Mouse (Mus musculus) hindbrain, postnatal 0 days (tissue): ENCODE results near the gene Mboat1. TPM values are rescaled to one million over a fixed set of nuclear protein-coding genes. Genes with fewer than 3 reads are reported as not detected.

Experiments
- ATAC-seq: fragments of 200-750 bp; cut with Nextera tagmentation; 2 replicates; pipeline ENCODE4 v1.8.0; 2017; ENCODE audit warnings: mild to moderate bottlenecking, moderate TSS enrichment, moderate library complexity
- DNase-seq: peaks from one replicate; pipeline ENCODE4 v3.0.0-alpha.2; 2015; ENCODE audit warnings: low spot score
- H3K27ac ChIP-seq: fragments of 300-500 bp; sonication (generic); 2 replicates; pipeline ENCODE4 v1.5.1; 2014; ENCODE audit warnings: mild to moderate bottlenecking
- H3K27me3 ChIP-seq: fragments of 300-500 bp; sonication (generic); 2 replicates; pipeline ENCODE4 v1.6.1; 2014; ENCODE audit warnings: low read length, mixed read lengths; ENCODE audit not compliant: insufficient read depth
- H3K36me3 ChIP-seq: fragments of 300-500 bp; sonication (generic); 2 replicates; pipeline ENCODE4 v1.6.1; 2014; ENCODE audit warnings: low read length, mixed read lengths; ENCODE audit not compliant: insufficient read depth
- H3K4me1 ChIP-seq: fragments of 300-500 bp; sonication (generic); 2 replicates; pipeline ENCODE4 v1.6.1; 2014; ENCODE audit warnings: antibody characterized with exemption, low read length, mixed read lengths; ENCODE audit not compliant: insufficient read depth
- H3K4me2 ChIP-seq: fragments of 300-500 bp; sonication (generic); 2 replicates; pipeline ENCODE4 v1.6.1; 2014; ENCODE audit warnings: low read depth, mild to moderate bottlenecking, low read length, moderate library complexity, mixed read lengths
- H3K4me3 ChIP-seq: fragments of 300-500 bp; sonication (generic); 2 replicates; pipeline ENCODE4 v1.5.1; 2014; ENCODE audit warnings: low read length
- H3K9ac ChIP-seq: fragments of 300-500 bp; sonication (generic); replicated peaks from 2 replicates; pipeline ENCODE4 v1.6.1; 2014; ENCODE audit warnings: mild to moderate bottlenecking, low read length, moderate library complexity, mixed read lengths
- H3K9me3 ChIP-seq: fragments of 300-500 bp; sonication (generic); 2 replicates; pipeline ENCODE4 v1.6.1; 2016; ENCODE audit warnings: low read length, mixed read lengths
- CTCF ChIP-seq: IDR thresholded peaks from 2 replicates; pipeline ENCODE4 v1.5.1; 2016; ENCODE audit warnings: antibody characterized with exemption, control low read depth, low read depth
- WGBS: fragments of 180-500 bp; shearing (Covaris S2); extraction: QIAGEN DNeasy Blood & Tissue Kit; methylation state at CpG from one replicate; pipeline ENCODE4 v1.1.7; 2014; 5-methylcytosine and 5-hydroxymethylcytosine counted together
- polyA plus RNA-seq: library from polyadenylated mRNA; unstranded; fragments of >200 nt; fragmentation: Nextera tagmentation; extraction: Ambion mirVana; gene quantifications from 2 replicates; pipeline ENCODE4 v1.2.1, GENCODE M21; 2015
- total RNA-seq: library from RNA; depleted of rRNA; stranded (reverse); fragments of >200 nt; gene quantifications from 2 replicates; pipeline ENCODE4 v1.2.3, GENCODE M21; 2014

Mboat1 gene
- total and polyA plus RNA-seq, 2 experiments from 2014 or later: 1.4 to 3.6 TPM

GRCm38 (mm10) chr13:30196661-30197060 is 60.4 kb downstream of the Mboat1 start:
- DNase-seq: no peak
- Histone ChIP-seq H3K4me3 (no peak overlapping the region), H3K4me2 (no peak overlapping the region), H3K27me3 (no peaks in the 10 kb centered on the region), H3K9me3 (no peaks in the 10 kb centered on the region), H3K27ac (no peak overlapping the region), H3K36me3 (no peaks in the 10 kb centered on the region), H3K4me1 (no peaks in the 10 kb centered on the region), H3K9ac (no peak overlapping the region)
- TF ChIP-seq CTCF: no peak
- no peak for ATAC-seq
- WGBS: 85% methylated on average over 8 of the region's 8 CpGs

GRCm38 (mm10) chr13:30198101-30198570 is 61.8 kb downstream of the Mboat1 start:
- no peaks in the 10 kb centered on the region for H3K4me1 ChIP-seq

GRCm38 (mm10) chr13:30199821-30200220 is 63.5 kb downstream of the Mboat1 start:
- Histone ChIP-seq H3K9ac (no peak overlapping the region), H3K9me3 (no peaks in the 10 kb centered on the region)
- 58% methylated on average over 4 of the region's 4 CpGs for WGBS

More at GRCm38 (mm10) chr13:30198101-30198570, 61.8 kb downstream of the Mboat1 start:
- no peak for ATAC-seq
- H3K9me3 ChIP-seq: no peaks in the 10 kb centered on the region
- WGBS: 93% methylated on average over 9 of the region's 9 CpGs
- no peak overlapping the region for H3K27ac ChIP-seq
- no peak for TF ChIP-seq CTCF
- H3K27me3 ChIP-seq: no peaks in the 10 kb centered on the region
- no peak overlapping the region for H3K4me2 ChIP-seq
- H3K36me3 ChIP-seq: no peaks in the 10 kb centered on the region
- H3K9ac ChIP-seq: no peak overlapping the region
- DNase-seq: no peak
- no peak overlapping the region for H3K4me3 ChIP-seq

GRCm38 (mm10) chr13:30200737-30201136 is 64.4 kb downstream of the Mboat1 start:
- no peaks in the 10 kb centered on the region for H3K9me3 ChIP-seq
- DNase-seq (no peak), ATAC-seq (no peak)
- no peak overlapping the region for H3K4me3 ChIP-seq
- no peak overlapping the region for H3K4me2 ChIP-seq
- no peak overlapping the region for H3K27ac ChIP-seq
- no peak overlapping the region for H3K9ac ChIP-seq
- no peaks in the 10 kb centered on the region for H3K27me3 ChIP-seq
- WGBS: 98% methylated on average over 2 of the region's 2 CpGs
- no peaks in the 10 kb centered on the region for H3K36me3 ChIP-seq
- no peaks in the 10 kb centered on the region for H3K4me1 ChIP-seq
- no peak for TF ChIP-seq CTCF

More at GRCm38 (mm10) chr13:30199821-30200220, 63.5 kb downstream of the Mboat1 start:
- H3K36me3 ChIP-seq: no peaks in the 10 kb centered on the region
- H3K4me2 ChIP-seq: no peak overlapping the region
- H3K27me3 ChIP-seq: no peaks in the 10 kb centered on the region
- ATAC-seq (no peak), DNase-seq (no peak)
- no peaks in the 10 kb centered on the region for H3K4me1 ChIP-seq
- TF ChIP-seq CTCF: no peak
- H3K27ac ChIP-seq: no peak overlapping the region
- no peak overlapping the region for H3K4me3 ChIP-seq

- Histone ChIP-seq H3K27ac (no peak overlapping the region), H3K9me3 (no peaks in the 10 kb centered on the region), H3K36me3 (no peaks in the 10 kb centered on the region), H3K4me1 (no peaks in the 10 kb centered on the region), H3K27me3 (no peaks in the 10 kb centered on the region), H3K9ac (no peak overlapping the region), H3K4me3 (no peak overlapping the region), H3K4me2 (no peak overlapping the region)
- DNase-seq (no peak), ATAC-seq (no peak)
- WGBS: 95% methylated on average over 2 of the region's 2 CpGs
- no peak for TF ChIP-seq CTCF
Observed at GRCm38 (mm10) chr13:30203018-30203417, 66.7 kb downstream of the Mboat1 start.

GRCm38 (mm10) chr13:30208176-30208575 is 71.9 kb downstream of the Mboat1 start:
- Histone ChIP-seq H3K4me2 (no peak overlapping the region), H3K9me3 (no peaks in the 10 kb centered on the region), H3K4me1 (no peaks in the 10 kb centered on the region), H3K9ac (no peak overlapping the region), H3K4me3 (no peak overlapping the region), H3K27ac (no peak overlapping the region), H3K27me3 (no peaks in the 10 kb centered on the region), H3K36me3 (no peaks in the 10 kb centered on the region)
- TF ChIP-seq CTCF: no peak
- ATAC-seq (no peak), DNase-seq (no peak)
- WGBS: 89% methylated on average over 1 of the region's 1 CpGs

GRCm38 (mm10) chr13:30213276-30213675 is 77.0 kb downstream of the Mboat1 start:
- Histone ChIP-seq H3K9me3 (no peaks in the 10 kb centered on the region), H3K4me2 (no peak overlapping the region), H3K27ac (no peak overlapping the region), H3K27me3 (no peaks in the 10 kb centered on the region), H3K36me3 (no peaks in the 10 kb centered on the region), H3K4me1 (no peaks in the 10 kb centered on the region), H3K4me3 (no peak overlapping the region), H3K9ac (no peak overlapping the region)
- 56% methylated on average over 9 of the region's 9 CpGs for WGBS
- ATAC-seq (no peak), DNase-seq (no peak)
- no peak for TF ChIP-seq CTCF
